Mouse (Mus musculus) heart, postnatal 0 days (tissue): Measurements from ENCODE around the gene Kcnn1.

Experiments
- CTCF ChIP-seq: IDR thresholded peaks from 2 replicates; pipeline ENCODE4 v1.5.1; 2016; ENCODE audit warnings: antibody characterized with exemption, control low read depth, low read depth
- EP300 ChIP-seq: IDR thresholded peaks from 2 replicates; pipeline ENCODE4 v1.6.1; 2016; ENCODE audit warnings: antibody characterized with exemption, low read depth

- TF ChIP-seq CTCF (no peak), EP300 (no peak)
Observed at GRCm38 (mm10) chr8:70801830-70802229, 61.2 kb downstream of the Kcnn1 start.
